Mouse (Mus musculus) hindbrain, embryonic 10.5 days (tissue): Measurements from ENCODE around the gene Zfp180. TPM values are rescaled to one million over a fixed set of nuclear protein-coding genes. Genes with fewer than 3 reads are reported as not detected.
A peak's percentile ranks its signal among the peaks of the same experiment; 100 is the strongest.

Experiments used
- DNase-seq: peaks from one replicate; pipeline ENCODE4 v3.0.0-alpha.2; 2017; ENCODE audit warnings: low spot score
- H3K27ac ChIP-seq: fragments of 300-500 bp; sonication (generic); 2 replicates; pipeline ENCODE4 v1.5.1; 2016; ENCODE audit warnings: mild to moderate bottlenecking, moderate library complexity
- H3K27me3 ChIP-seq: fragments of 300-500 bp; sonication (generic); 2 replicates; pipeline ENCODE4 v1.6.1; 2016; ENCODE audit warnings: mild to moderate bottlenecking; ENCODE audit not compliant: poor library complexity, insufficient read depth, severe bottlenecking
- H3K36me3 ChIP-seq: fragments of 300-500 bp; sonication (generic); 2 replicates; pipeline ENCODE4 v1.6.1; 2016; ENCODE audit warnings: mild to moderate bottlenecking, moderate library complexity
- H3K4me1 ChIP-seq: fragments of 300-500 bp; sonication (generic); replicated peaks from 2 replicates; pipeline ENCODE4 v1.6.1; 2016; ENCODE audit warnings: mild to moderate bottlenecking
- H3K4me3 ChIP-seq: fragments of 300-500 bp; sonication (generic); 2 replicates; pipeline ENCODE4 v1.5.1; 2016; ENCODE audit warnings: mild to moderate bottlenecking, moderate library complexity
- H3K9me3 ChIP-seq: fragments of 300-500 bp; sonication (generic); 2 replicates; pipeline ENCODE4 v1.6.1; 2016; ENCODE audit warnings: mild to moderate bottlenecking, moderate library complexity
- WGBS: fragments of 180-500 bp; shearing (Covaris S2); methylation state at CpG from one replicate; pipeline ENCODE4 v1.1.7; 2016; 5-methylcytosine and 5-hydroxymethylcytosine counted together
- polyA plus RNA-seq: library from polyadenylated mRNA; unstranded; fragments of >200 nt; fragmentation: Nextera tagmentation; extraction: Ambion mirVana; gene quantifications from 2 replicates; pipeline ENCODE4 v1.2.1, GENCODE M21; 2016

The Zfp180 gene
- polyA plus RNA-seq, 1 experiment from 2014 or later = 25.9 TPM

DNA sequence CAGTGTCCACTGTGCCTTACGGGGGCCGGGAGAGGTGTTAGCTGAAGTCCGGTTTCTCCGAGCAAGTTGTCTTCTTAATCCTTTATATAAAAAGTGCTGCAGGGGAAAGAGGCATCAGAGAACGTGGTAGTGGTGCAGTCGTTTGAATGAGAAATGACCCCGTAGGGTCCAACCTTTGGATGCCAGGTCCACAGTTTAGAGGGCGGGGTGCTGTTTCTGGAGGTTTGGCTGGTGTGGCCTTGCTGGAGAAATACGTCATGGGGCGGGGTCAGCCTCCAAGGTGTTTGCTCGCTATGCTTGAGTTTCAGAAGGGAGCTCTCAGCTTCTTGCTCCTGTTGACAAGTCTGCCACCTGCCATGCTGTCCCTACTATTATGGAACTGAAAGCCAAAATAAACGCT is 31.3 kb downstream of the Zfp180 start:
- no peaks in the 10 kb centered on the region for H3K27me3 ChIP-seq
- H3K4me1 ChIP-seq = peaks cover 9% of the 10 kb centered on the region
- peak; percentile 28 for DNase-seq
- H3K9me3 ChIP-seq = peaks cover 26% of the 10 kb centered on the region
- H3K4me3 ChIP-seq = peak overlapping the region; percentile 72
- H3K36me3 ChIP-seq = peaks cover 19% of the 10 kb centered on the region
- H3K27ac ChIP-seq = peak overlapping the region; percentile 84
- 11% methylated on average over 12 of the region's 12 CpGs for WGBS

DNA sequence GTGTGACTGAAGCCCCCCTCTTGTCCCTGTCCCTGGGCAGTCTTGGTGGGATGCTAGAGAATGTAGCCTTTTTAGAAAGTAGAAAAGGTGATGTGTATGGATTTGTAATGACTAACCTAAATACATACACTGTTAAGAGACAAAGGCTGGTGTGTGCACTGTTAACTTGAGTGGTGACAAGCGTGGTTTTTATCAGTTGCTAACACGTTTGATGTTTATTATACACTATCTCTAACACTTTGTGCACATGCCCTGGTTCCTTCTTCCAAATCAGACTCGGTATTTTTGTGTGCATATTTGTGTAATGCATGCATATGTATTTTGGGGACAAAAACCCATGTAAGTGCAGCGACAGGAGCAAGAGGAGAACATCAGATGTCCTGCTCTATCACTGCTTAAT is 34.9 kb downstream of the Zfp180 start:
- 85% methylated on average over 4 of the region's 4 CpGs for WGBS
- Histone ChIP-seq H3K4me1 (peaks cover 9% of the 10 kb centered on the region), H3K27ac (no peak overlapping the region), H3K27me3 (no peaks in the 10 kb centered on the region), H3K9me3 (0 out of 2 replicates have a peak, but pooled peaks cover 6% of the 10 kb centered on the region), H3K4me3 (no peak overlapping the region), H3K36me3 (no peaks in the 10 kb centered on the region)
- DNase-seq = no peak

DNA sequence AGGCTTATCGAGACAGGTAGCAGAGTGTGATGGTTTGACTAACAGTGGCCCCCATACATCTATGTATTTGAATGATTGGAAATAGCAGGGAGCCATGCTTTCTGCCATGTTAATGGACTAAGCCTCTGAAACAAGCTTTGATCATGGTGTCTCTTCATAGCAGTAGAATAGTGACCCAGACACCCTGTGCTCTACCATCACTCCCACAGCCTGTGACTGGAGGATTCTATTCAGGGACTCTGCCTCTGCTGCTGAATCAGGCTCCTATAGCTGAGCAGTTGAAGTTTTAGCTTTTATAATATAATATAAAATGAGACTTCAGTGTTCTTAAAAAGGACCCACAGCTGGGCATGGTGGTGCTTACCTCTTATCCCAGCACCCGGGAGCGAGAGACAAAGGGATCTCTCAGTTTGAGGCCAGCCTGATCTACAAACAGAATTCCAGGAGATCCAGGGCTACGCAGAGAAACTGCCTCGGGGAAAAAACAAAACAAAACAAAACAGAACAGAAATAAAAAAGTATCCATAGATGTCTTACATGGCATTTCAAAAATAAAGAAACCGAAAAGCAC is 51.8 kb downstream of the Zfp180 start:
- peaks cover 28% of the 10 kb centered on the region for H3K36me3 ChIP-seq
- H3K4me1 ChIP-seq = peaks cover 13% of the 10 kb centered on the region
- 18% methylated on average over 6 of the region's 6 CpGs for WGBS
- H3K9me3 ChIP-seq = 0 out of 2 replicates have a peak, but pooled peaks cover 4% of the 10 kb centered on the region
- H3K4me3 ChIP-seq = peak overlapping the region; percentile 86
- peak overlapping the region; percentile 87 for H3K27ac ChIP-seq
- DNase-seq = no peak
- H3K27me3 ChIP-seq = no peaks in the 10 kb centered on the region

DNA sequence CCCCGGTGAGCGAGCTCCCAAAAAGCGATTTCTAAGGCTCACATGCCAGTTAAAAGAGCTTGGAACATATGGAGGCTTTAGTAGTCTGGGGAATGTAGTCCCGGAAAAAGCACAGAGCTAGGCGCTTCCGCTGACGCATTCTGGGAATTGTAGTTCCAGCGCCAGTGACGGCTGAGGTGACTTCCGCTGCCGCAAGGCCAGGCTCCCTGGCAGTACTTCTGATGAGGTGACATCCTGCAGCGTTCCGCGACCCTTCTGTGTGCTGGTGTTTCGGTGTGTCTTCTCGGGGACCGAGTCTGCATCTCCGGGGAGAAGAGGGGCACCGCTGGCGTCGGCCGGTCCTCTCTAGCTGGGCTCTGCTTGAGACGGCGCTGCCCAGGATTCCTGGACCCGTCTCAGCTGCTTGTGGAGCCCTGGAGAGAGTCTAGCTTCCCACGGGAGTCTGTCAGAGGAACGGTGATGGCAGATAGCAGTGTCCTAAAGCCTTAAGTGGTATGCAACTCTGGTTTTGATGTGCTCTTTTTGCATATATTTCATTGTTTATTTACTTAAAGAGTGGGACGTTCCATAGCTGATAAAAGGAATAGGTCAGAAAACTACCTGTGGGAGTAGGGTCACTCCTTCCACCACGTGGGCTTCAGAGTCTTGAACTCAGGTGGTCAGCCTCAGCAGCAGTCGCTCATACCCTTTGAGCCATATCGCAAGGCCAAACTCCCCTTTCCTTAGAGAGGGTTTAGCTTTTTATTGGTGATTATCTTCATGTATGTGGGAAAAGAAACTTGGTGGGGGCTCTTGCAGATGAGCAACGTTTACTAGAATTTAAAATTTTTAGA is 52.5 kb downstream of the Zfp180 start, which contains the start of gene Zfp235:
Gene Zfp235 (plus strand): TSS at position 174 of the 833 bp plus-strand sequence.
- Histone ChIP-seq H3K4me3 (peak within 1 kb of the TSS; percentile 86), H3K27ac (peak within 1 kb of the TSS; percentile 87), H3K27me3 (no peaks in the 10 kb centered on the region), H3K9me3 (0 out of 2 replicates have a peak, but pooled peaks cover 6% of the 10 kb centered on the region), H3K36me3 (peaks cover 35% of the 10 kb centered on the region), H3K4me1 (peaks cover 13% of the 10 kb centered on the region)
- 4% methylated on average over 32 of the region's 32 CpGs for WGBS
- peak; percentile 87 for DNase-seq

DNA sequence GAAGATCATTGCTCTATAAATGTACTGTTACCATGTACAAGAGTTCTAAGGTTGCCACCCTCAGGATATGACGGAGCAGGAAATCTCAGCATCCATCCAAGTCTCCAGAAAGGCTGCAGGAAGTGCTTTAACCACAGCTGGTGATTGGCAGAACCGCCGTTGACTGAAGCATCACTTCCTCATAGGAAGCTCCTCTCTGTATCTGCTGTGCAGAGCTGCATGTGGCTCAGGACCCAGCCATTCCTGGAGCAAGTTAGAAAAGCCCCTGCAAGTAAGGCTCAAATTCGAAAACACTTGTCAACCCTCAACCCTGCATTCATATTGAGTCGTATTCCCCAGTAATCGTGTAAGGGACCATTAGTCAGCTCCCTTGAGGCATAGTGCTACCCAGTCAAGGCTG is 60.8 kb downstream of the Zfp180 start:
- Histone ChIP-seq H3K27ac (no peak overlapping the region), H3K9me3 (peaks cover 28% of the 10 kb centered on the region), H3K36me3 (peaks cover 51% of the 10 kb centered on the region), H3K4me1 (no peaks in the 10 kb centered on the region), H3K27me3 (no peaks in the 10 kb centered on the region), H3K4me3 (no peak overlapping the region)
- no peak for DNase-seq
- WGBS = 91% methylated on average over 6 of the region's 6 CpGs

DNA sequence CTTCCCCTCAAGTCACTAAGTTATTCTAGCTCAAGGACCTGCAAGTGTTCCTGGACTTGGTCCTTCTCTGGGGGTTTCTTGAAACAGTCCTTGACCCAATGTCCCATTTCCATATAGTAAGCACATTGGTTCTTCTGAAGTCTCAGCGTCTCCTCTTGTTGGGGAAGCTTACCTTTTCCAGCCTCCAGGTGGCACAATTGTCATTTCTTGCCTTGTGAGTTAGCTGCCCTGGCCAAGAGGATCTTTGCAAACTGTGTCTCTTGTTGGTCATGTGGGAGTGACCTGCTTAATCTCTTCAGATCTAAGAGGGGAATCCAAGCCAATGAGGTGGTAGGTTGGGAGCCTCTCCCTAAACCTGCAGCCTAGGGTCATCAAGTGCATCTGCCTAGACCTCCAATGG is 71.5 kb downstream of the Zfp180 start:
- Histone ChIP-seq H3K4me1 (no peaks in the 10 kb centered on the region), H3K4me3 (no peak overlapping the region), H3K27ac (no peak overlapping the region), H3K36me3 (no peaks in the 10 kb centered on the region), H3K27me3 (no peaks in the 10 kb centered on the region), H3K9me3 (peaks cover 12% of the 10 kb centered on the region)
- DNase-seq = no peak
- WGBS = 4% methylated on average over 1 of the region's 1 CpGs

Other genes with a start within 250 kb of the Zfp180 start
- gene Vmn1r176, start 244.6 kb upstream of the Zfp180 start, polyA plus RNA-seq = not detected in 2 replicates
- gene Vmn1r177, start 215.5 kb upstream of the Zfp180 start, polyA plus RNA-seq = not detected in 2 replicates
- gene Vmn1r178, start 189.9 kb upstream of the Zfp180 start, polyA plus RNA-seq = not detected in 2 replicates
- not detected in 2 replicates for gene Vmn1r179, start 154.9 kb upstream of the Zfp180 start, polyA plus RNA-seq
- gene Vmn1r180, start 131.3 kb upstream of the Zfp180 start, polyA plus RNA-seq = not detected in 2 replicates
- not detected in 2 replicates for gene Vmn1r181, start 107.3 kb upstream of the Zfp180 start, polyA plus RNA-seq
- gene V1rd19, start 80.2 kb upstream of the Zfp180 start, polyA plus RNA-seq = not detected in 2 replicates
- gene Vmn1r183, start 28.7 kb upstream of the Zfp180 start, polyA plus RNA-seq = not detected in 2 replicates
- 3.3 and 5.4 TPM in 2 replicates for gene Zfp112, start 30.4 kb downstream of the Zfp180 start, polyA plus RNA-seq
- 12.9 and 14.6 TPM in 2 replicates for gene Zfp235, start 52.2 kb downstream of the Zfp180 start, polyA plus RNA-seq
- gene Zfp114, start 93.1 kb downstream of the Zfp180 start, polyA plus RNA-seq = 3.9 and 5.1 TPM in 2 replicates
- 9.2 and 10.5 TPM in 2 replicates for gene Zfp111, start 129.5 kb downstream of the Zfp180 start, polyA plus RNA-seq
- gene Zfp109, start 155.6 kb downstream of the Zfp180 start, polyA plus RNA-seq = 4.9 and 5.8 TPM in 2 replicates
- gene Zfp108, start 172.9 kb downstream of the Zfp180 start, polyA plus RNA-seq = 2.3 and 2.6 TPM in 2 replicates
- 6.0 TPM in 2 replicates for gene Zfp93, start 188.5 kb downstream of the Zfp180 start, polyA plus RNA-seq
- 35.4 and 40.3 TPM in 2 replicates for gene Zfp61, start 219.3 kb downstream of the Zfp180 start, polyA plus RNA-seq
- gene Zfp94, start 234.7 kb downstream of the Zfp180 start, polyA plus RNA-seq = 10.8 and 13.2 TPM in 2 replicates